Mouse (Mus musculus): ENCODE data around the gene Prkar1b. TPM values are rescaled to one million over a fixed set of nuclear protein-coding genes. Genes with fewer than 3 reads are reported as not detected.

Prkar1b gene
- total RNA-seq, 2 experiments from 2014 or later, result 0.91 to 1.3 TPM

GRCm38 (mm10) chr5:139107815-139108214 lies 42.0 kb downstream of the Prkar1b start:
- no peak for DNase-seq

- peak; percentile 23 for DNase-seq
Measured at GRCm38 (mm10) chr5:139101783-139102182, 48.0 kb downstream of the Prkar1b start.

GRCm38 (mm10) chr5:139098991-139099972 lies 50.5 kb downstream of the Prkar1b start:
- peak; percentile 46 for DNase-seq

- DNase-seq, result no peak
Measured at GRCm38 (mm10) chr5:139095297-139096110, 54.3 kb downstream of the Prkar1b start.

- no peak for DNase-seq
Measured at GRCm38 (mm10) chr5:139093534-139093933, 56.3 kb downstream of the Prkar1b start.

- no peak for DNase-seq
Measured at GRCm38 (mm10) chr5:139091713-139092112, 58.1 kb downstream of the Prkar1b start.

GRCm38 (mm10) chr5:139090162-139090561 lies 59.6 kb downstream of the Prkar1b start:
- DNase-seq, result no peak

- DNase-seq, result no peak
Measured at GRCm38 (mm10) chr5:139088173-139088572, 61.6 kb downstream of the Prkar1b start.

- peak; percentile 44 for DNase-seq
Measured at GRCm38 (mm10) chr5:139084831-139085519, 64.8 kb downstream of the Prkar1b start.

- DNase-seq, result no peak
Measured at GRCm38 (mm10) chr5:139084302-139084701, 65.5 kb downstream of the Prkar1b start.

- DNase-seq, result no peak
Measured at GRCm38 (mm10) chr5:139083841-139084240, 66.0 kb downstream of the Prkar1b start.

- DNase-seq, result no peak
Measured at GRCm38 (mm10) chr5:139081370-139081769, 68.4 kb downstream of the Prkar1b start.

GRCm38 (mm10) chr5:139078156-139078462 lies 71.7 kb downstream of the Prkar1b start:
- no peak for DNase-seq

GRCm38 (mm10) chr5:139077311-139078155 lies 72.3 kb downstream of the Prkar1b start:
- DNase-seq, result no peak

GRCm38 (mm10) chr5:139076450-139076849 lies 73.4 kb downstream of the Prkar1b start:
- DNase-seq, result no peak

GRCm38 (mm10) chr5:139075791-139076190 lies 74.0 kb downstream of the Prkar1b start:
- DNase-seq, result no peak

- DNase-seq, result peak; percentile 29
Measured at GRCm38 (mm10) chr5:139075125-139075524, 74.7 kb downstream of the Prkar1b start.

- DNase-seq, result no peak
Measured at GRCm38 (mm10) chr5:139073977-139074376, 75.8 kb downstream of the Prkar1b start.

- no peak for DNase-seq
Measured at GRCm38 (mm10) chr5:139072866-139073265, 76.9 kb downstream of the Prkar1b start.

- DNase-seq, result no peak
Measured at GRCm38 (mm10) chr5:139066861-139067614, 82.8 kb downstream of the Prkar1b start.

- DNase-seq, result no peak
Measured at GRCm38 (mm10) chr5:139064611-139065010, 85.2 kb downstream of the Prkar1b start.
